Mouse (Mus musculus): ENCODE results near the gene Tbc1d10a. TPM values are rescaled to one million over a fixed set of nuclear protein-coding genes. Genes with fewer than 3 reads are reported as not detected.

Tbc1d10a gene
- polyA plus RNA-seq, 1 experiment from 2014 or later: 9.4 TPM

- no peak overlapping the region for H3K4me3 ChIP-seq (ENCODE audit: inconsistent target)
- no peak overlapping the region for H3K27ac ChIP-seq
- H3K36me3 ChIP-seq (ENCODE audit: inconsistent target): no peaks in the 10 kb centered on the region
- H3K79me2 ChIP-seq (ENCODE audit: inconsistent target): peaks cover 71% of the 10 kb centered on the region; the same call in 1 of the 2 replicates
Measured at GRCm38 (mm10) chr11:4193420-4193819, 6.8 kb downstream of the Tbc1d10a start.

- Histone ChIP-seq H3K4me3 (ENCODE audit: inconsistent target) (no peak overlapping the region), H3K79me2 (ENCODE audit: inconsistent target) (peaks cover 78% of the 10 kb centered on the region; the same call in 1 of the 2 replicates), H3K36me3 (ENCODE audit: inconsistent target) (no peaks in the 10 kb centered on the region), H3K27ac (peak overlapping the region; percentile 50)
- 7% methylated on average over 3 of the region's 3 CpGs for WGBS (ENCODE audit: missing documents)
Measured at GRCm38 (mm10) chr11:4195597-4196031, 9.0 kb downstream of the Tbc1d10a start.

- WGBS (ENCODE audit: missing documents): 93% methylated on average over 7 of the region's 8 CpGs
- Histone ChIP-seq H3K36me3 (ENCODE audit: inconsistent target) (no peaks in the 10 kb centered on the region), H3K4me3 (ENCODE audit: inconsistent target) (no peak overlapping the region), H3K79me2 (ENCODE audit: inconsistent target) (peaks cover 82% of the 10 kb centered on the region; the same call in 1 of the 2 replicates), H3K27ac (no peak overlapping the region)
Measured at GRCm38 (mm10) chr11:4196636-4197035, 10.0 kb downstream of the Tbc1d10a start.

DNA sequence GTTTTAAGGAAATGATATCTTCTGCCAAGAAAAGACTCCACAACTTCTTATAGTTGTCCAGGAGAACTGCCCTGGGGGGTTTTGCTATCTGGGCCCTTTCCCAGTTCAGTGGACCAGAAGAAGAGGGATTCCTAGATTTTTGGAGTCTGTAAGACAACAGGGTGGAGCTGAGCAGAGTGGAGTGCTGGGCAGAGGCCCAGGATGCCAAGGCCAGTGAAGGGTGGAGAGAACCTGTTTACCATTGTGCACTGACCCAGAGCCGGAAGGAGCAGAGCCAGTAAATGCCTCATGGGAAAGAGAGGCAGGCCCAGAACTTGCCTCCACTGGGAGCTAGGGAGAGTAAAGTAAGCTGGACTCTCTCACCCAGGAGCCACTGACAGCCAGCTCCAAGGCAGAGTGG lies 11.1 kb downstream of the Tbc1d10a start:
- WGBS (ENCODE audit: missing documents): 94% methylated on average over 1 of the region's 1 CpGs
- Histone ChIP-seq H3K27ac (no peak overlapping the region), H3K36me3 (ENCODE audit: inconsistent target) (no peaks in the 10 kb centered on the region), H3K79me2 (ENCODE audit: inconsistent target) (peaks cover 76% of the 10 kb centered on the region; the same call in 1 of the 2 replicates), H3K4me3 (ENCODE audit: inconsistent target) (no peak overlapping the region)

GRCm38 (mm10) chr11:4201981-4202700 lies 15.6 kb downstream of the Tbc1d10a start:
- Histone ChIP-seq H3K36me3 (ENCODE audit: inconsistent target) (peaks cover 20% of the 10 kb centered on the region; the same call in 1 of the 2 replicates), H3K79me2 (ENCODE audit: inconsistent target) (peaks cover 75% of the 10 kb centered on the region; the same call in 1 of the 2 replicates), H3K4me3 (ENCODE audit: inconsistent target) (no peak overlapping the region), H3K27ac (no peak overlapping the region)
- WGBS (ENCODE audit: missing documents): 78% methylated on average over 11 of the region's 11 CpGs

GRCm38 (mm10) chr11:4202995-4203704 lies 16.6 kb downstream of the Tbc1d10a start:
- Histone ChIP-seq H3K27ac (no peak overlapping the region), H3K36me3 (ENCODE audit: inconsistent target) (peaks cover 30% of the 10 kb centered on the region; the same call in 1 of the 2 replicates), H3K79me2 (ENCODE audit: inconsistent target) (peaks cover 65% of the 10 kb centered on the region; the same call in 1 of the 2 replicates), H3K4me3 (ENCODE audit: inconsistent target) (no peak overlapping the region)
- WGBS (ENCODE audit: missing documents): 89% methylated on average over 12 of the region's 12 CpGs

- 35% methylated on average over 2 of the region's 2 CpGs for WGBS (ENCODE audit: missing documents)
- Histone ChIP-seq H3K27ac (no peak overlapping the region), H3K4me3 (ENCODE audit: inconsistent target) (no peak overlapping the region), H3K36me3 (ENCODE audit: inconsistent target) (peaks cover 35% of the 10 kb centered on the region; the same call in 1 of the 2 replicates), H3K79me2 (ENCODE audit: inconsistent target) (peaks cover 59% of the 10 kb centered on the region; the same call in 1 of the 2 replicates)
Measured at GRCm38 (mm10) chr11:4203705-4204074, 17.1 kb downstream of the Tbc1d10a start.

DNA sequence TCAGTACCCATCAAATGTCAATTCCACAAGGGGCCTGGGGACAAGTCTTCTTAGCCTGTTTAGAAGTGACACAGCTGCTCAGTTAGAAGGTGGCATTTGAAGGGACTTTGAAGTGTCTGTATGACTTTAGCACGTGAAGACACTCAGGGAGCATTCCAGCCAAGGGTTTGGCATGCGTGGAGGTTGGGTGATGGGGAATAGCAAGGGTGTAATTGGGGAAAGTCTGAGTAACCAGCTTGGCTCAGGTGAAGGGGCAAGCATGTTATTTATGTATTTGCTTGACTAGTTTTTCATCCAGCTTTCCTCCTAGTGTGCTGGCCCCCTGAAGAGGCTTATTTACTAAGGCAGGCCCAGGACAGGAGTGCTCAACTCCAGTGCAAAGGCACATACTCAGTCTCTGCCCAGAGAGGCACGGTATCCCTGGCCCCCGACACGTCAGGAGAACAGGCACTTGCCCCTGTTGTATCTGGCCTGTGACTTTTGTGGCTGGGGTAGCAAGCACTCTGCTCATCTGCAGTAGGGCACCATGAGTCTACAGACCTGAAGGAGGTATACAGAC lies 18.6 kb downstream of the Tbc1d10a start:
- H3K4me3 ChIP-seq (ENCODE audit: inconsistent target): no peak overlapping the region

GRCm38 (mm10) chr11:4205951-4206350 lies 19.4 kb downstream of the Tbc1d10a start:
- Histone ChIP-seq H3K4me3 (ENCODE audit: inconsistent target) (no peak overlapping the region), H3K27ac (no peak overlapping the region), H3K79me2 (ENCODE audit: inconsistent target) (peaks cover 37% of the 10 kb centered on the region; the same call in 1 of the 2 replicates), H3K36me3 (ENCODE audit: inconsistent target) (peaks cover 56% of the 10 kb centered on the region; the same call in 1 of the 2 replicates)
- 88% methylated on average over 7 of the region's 7 CpGs for WGBS (ENCODE audit: missing documents)

More for the DNA sequence above, 18.6 kb downstream of the Tbc1d10a start:
- Histone ChIP-seq H3K79me2 (ENCODE audit: inconsistent target) (peaks cover 44% of the 10 kb centered on the region; the same call in 1 of the 2 replicates), H3K36me3 (ENCODE audit: inconsistent target) (peaks cover 49% of the 10 kb centered on the region; the same call in 1 of the 2 replicates), H3K27ac (no peak overlapping the region)
- 93% methylated on average over 5 of the region's 5 CpGs for WGBS (ENCODE audit: missing documents)

DNA sequence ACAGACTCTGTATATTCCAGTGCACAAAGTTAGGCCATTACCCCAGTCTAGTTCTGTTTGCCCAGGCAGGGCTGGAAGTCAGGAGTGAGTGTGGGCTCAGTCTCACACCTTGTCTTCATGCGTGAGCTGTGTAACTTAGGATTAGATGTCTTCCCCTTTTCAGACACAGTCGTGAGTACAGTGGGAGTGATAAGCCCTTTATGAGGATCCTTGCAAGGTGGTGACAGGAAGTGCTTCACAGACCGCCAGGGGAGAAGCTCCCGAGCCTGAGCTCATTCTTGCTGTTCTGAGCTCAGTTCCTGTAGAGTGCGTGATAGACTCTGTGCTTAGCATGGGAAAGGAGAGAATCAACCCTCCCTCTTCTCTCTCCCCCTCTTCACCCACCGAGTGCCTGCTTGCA lies 20.0 kb downstream of the Tbc1d10a start:
- no peak overlapping the region for H3K27ac ChIP-seq
- H3K36me3 ChIP-seq (ENCODE audit: inconsistent target): peaks cover 61% of the 10 kb centered on the region; the same call in 1 of the 2 replicates
- H3K79me2 ChIP-seq (ENCODE audit: inconsistent target): peaks cover 31% of the 10 kb centered on the region; the same call in 1 of the 2 replicates
- WGBS (ENCODE audit: missing documents): 53% methylated on average over 6 of the region's 6 CpGs
- H3K4me3 ChIP-seq (ENCODE audit: inconsistent target): no peak overlapping the region

- Histone ChIP-seq H3K36me3 (ENCODE audit: inconsistent target) (peaks cover 72% of the 10 kb centered on the region), H3K79me2 (ENCODE audit: inconsistent target) (peaks cover 27% of the 10 kb centered on the region; the same call in 1 of the 2 replicates), H3K4me3 (ENCODE audit: inconsistent target) (no peak overlapping the region), H3K27ac (no peak overlapping the region)
- 96% methylated on average over 8 of the region's 9 CpGs for WGBS (ENCODE audit: missing documents)
Measured at GRCm38 (mm10) chr11:4207655-4208054, 21.1 kb downstream of the Tbc1d10a start.

- Histone ChIP-seq H3K27ac (no peak overlapping the region), H3K79me2 (ENCODE audit: inconsistent target) (peaks cover 8% of the 10 kb centered on the region; the same call in 1 of the 2 replicates), H3K4me3 (ENCODE audit: inconsistent target) (no peak overlapping the region), H3K36me3 (ENCODE audit: inconsistent target) (peaks cover 91% of the 10 kb centered on the region)
- 77% methylated on average over 5 of the region's 5 CpGs for WGBS (ENCODE audit: missing documents)
Measured at GRCm38 (mm10) chr11:4209556-4209955, 23.0 kb downstream of the Tbc1d10a start.

GRCm38 (mm10) chr11:4210786-4211185 lies 24.2 kb downstream of the Tbc1d10a start:
- peaks cover 97% of the 10 kb centered on the region for H3K36me3 ChIP-seq (ENCODE audit: inconsistent target)
- no peak overlapping the region for H3K27ac ChIP-seq
- 80% methylated on average over 1 of the region's 1 CpGs for WGBS (ENCODE audit: missing documents)
- H3K4me3 ChIP-seq (ENCODE audit: inconsistent target): no peak overlapping the region
- no peaks in the 10 kb centered on the region for H3K79me2 ChIP-seq (ENCODE audit: inconsistent target)

DNA sequence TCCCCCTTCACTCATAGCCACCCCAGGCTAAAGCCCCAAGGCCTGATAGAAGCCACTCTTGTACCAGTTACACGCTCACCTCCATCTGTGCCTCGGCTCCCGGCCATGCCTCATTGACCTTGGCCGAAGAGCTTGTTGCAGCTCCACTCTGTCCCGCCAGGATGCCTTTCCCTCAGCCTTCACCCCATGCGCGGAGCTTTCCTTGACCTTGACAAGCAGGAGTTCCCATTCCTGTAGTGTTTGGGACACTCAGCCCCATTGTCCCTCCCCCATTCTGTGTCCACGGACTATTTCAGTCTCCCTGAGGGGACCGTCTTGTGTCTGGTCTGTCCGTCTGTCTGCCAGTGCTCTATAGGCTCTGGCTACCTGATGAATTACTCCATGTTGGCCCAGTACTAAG lies 26.5 kb downstream of the Tbc1d10a start:
- no peak overlapping the region for H3K4me3 ChIP-seq (ENCODE audit: inconsistent target)
- H3K36me3 ChIP-seq (ENCODE audit: inconsistent target): peaks cover 74% of the 10 kb centered on the region
- no peak overlapping the region for H3K27ac ChIP-seq
- WGBS (ENCODE audit: missing documents): 96% methylated on average over 10 of the region's 10 CpGs
- H3K79me2 ChIP-seq (ENCODE audit: inconsistent target): no peaks in the 10 kb centered on the region
